Mouse (Mus musculus) stomach, embryonic 16.5 days (tissue): ENCODE data around the gene Hist1h1d. TPM values are rescaled to one million over a fixed set of nuclear protein-coding genes. Genes with fewer than 3 reads are reported as not detected.
"Not testable (repeated sequence)": the region's sequence is repeated elsewhere in the genome, so short reads cannot be mapped to it uniquely, and the experiment has no call there.

Experiments
- ATAC-seq: fragments of 200-750 bp; cut with Nextera tagmentation; 2 replicates; pipeline ENCODE4 v1.8.0; 2017; ENCODE audit warnings: moderate number of reproducible peaks, moderate TSS enrichment; ENCODE audit not compliant: insufficient read depth, low FRiP score
- H3K27ac ChIP-seq: fragments of 300-500 bp; sonication (generic); 2 replicates; pipeline ENCODE4 v1.5.1; 2014; ENCODE audit warnings: low read length
- H3K27me3 ChIP-seq: fragments of 300-500 bp; sonication (generic); 2 replicates; pipeline ENCODE4 v1.6.1; 2014; ENCODE audit warnings: low read length, control low read depth, mixed read lengths; ENCODE audit not compliant: control insufficient read depth, insufficient read depth
- H3K36me3 ChIP-seq: fragments of 300-500 bp; sonication (generic); 2 replicates; pipeline ENCODE4 v1.6.1; 2014; ENCODE audit warnings: low read length; ENCODE audit not compliant: control insufficient read depth, insufficient read depth
- H3K4me1 ChIP-seq: fragments of 300-500 bp; sonication (generic); 2 replicates; pipeline ENCODE4 v1.6.1; 2014; ENCODE audit warnings: low read length, control low read depth, mixed read lengths; ENCODE audit not compliant: control insufficient read depth, insufficient read depth
- H3K4me2 ChIP-seq: fragments of 300-500 bp; sonication (generic); 2 replicates; pipeline ENCODE4 v1.6.1; 2014; ENCODE audit warnings: low read depth, low read length, mixed read lengths
- H3K4me3 ChIP-seq: fragments of 300-500 bp; sonication (generic); replicated peaks from 2 replicates; pipeline ENCODE4 v1.5.1; 2014; ENCODE audit warnings: mild to moderate bottlenecking, low read length
- H3K9ac ChIP-seq: fragments of 300-500 bp; sonication (generic); 2 replicates; pipeline ENCODE4 v1.6.1; 2014; ENCODE audit warnings: low read length
- H3K9me3 ChIP-seq: fragments of 300-500 bp; sonication (generic); replicated peaks from 2 replicates; pipeline ENCODE4 v1.6.1; 2016; ENCODE audit warnings: low read length, control low read depth; ENCODE audit not compliant: control insufficient read depth
- WGBS: fragments of 180-500 bp; shearing (Covaris S2); extraction: QIAGEN DNeasy Blood & Tissue Kit; methylation state at CpG from one replicate; pipeline ENCODE4 v1.1.7; 2014; 5-methylcytosine and 5-hydroxymethylcytosine counted together
- polyA plus RNA-seq: library from polyadenylated mRNA; unstranded; fragments of >200 nt; fragmentation: Nextera tagmentation; extraction: Ambion mirVana; gene quantifications from 2 replicates; pipeline ENCODE4 v1.2.1, GENCODE M21; 2015

Gene Hist1h1d
- polyA plus RNA-seq, 1 experiment from 2014 or later, result 0.93 TPM

DNA sequence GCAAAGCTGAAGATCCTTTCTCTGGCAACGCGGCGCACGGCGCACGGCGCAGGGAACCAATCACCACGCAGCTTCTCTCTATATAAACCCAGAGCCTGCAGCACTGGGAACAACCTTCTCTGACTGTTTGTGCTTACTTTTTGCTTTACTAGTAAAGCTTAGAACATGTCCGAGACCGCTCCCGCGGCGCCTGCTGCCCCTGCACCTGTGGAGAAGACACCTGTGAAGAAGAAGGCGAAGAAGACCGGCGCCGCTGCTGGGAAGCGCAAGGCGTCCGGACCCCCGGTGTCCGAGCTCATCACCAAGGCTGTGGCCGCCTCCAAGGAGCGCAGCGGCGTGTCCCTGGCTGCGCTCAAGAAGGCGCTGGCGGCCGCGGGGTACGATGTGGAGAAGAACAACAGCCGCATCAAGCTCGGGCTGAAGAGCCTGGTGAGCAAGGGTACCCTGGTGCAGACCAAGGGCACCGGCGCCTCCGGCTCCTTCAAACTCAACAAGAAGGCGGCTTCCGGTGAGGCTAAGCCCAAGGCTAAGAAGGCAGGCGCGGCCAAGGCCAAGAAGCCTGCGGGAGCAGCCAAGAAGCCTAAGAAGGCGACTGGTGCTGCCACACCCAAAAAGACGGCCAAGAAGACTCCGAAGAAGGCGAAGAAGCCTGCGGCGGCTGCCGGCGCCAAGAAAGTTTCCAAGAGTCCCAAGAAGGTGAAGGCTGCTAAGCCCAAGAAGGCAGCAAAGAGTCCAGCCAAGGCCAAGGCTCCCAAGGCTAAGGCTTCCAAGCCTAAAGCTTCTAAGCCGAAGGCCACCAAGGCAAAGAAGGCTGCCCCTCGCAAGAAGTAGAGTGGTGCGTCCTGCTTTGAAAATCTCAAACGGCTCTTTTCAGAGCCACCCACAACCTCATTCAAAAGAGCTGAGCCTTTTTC is 2.1 kb downstream of the Hist1h1d start:
- Histone ChIP-seq H3K4me3 (peak overlapping the region; percentile 67), H3K36me3 (no peaks in the 10 kb centered on the region), H3K9me3 (no peaks in the 10 kb centered on the region), H3K9ac (peak overlapping the region; percentile 85), H3K27me3 (no peaks in the 10 kb centered on the region), H3K27ac (peak overlapping the region; percentile 98), H3K4me1 (peaks cover 4% of the 10 kb centered on the region; the same call in 1 of the 2 replicates), H3K4me2 (peak overlapping the region; percentile 94)
- peak; percentile 90 for ATAC-seq
- under 1% methylated on average over 51 of the region's 54 CpGs for WGBS

DNA sequence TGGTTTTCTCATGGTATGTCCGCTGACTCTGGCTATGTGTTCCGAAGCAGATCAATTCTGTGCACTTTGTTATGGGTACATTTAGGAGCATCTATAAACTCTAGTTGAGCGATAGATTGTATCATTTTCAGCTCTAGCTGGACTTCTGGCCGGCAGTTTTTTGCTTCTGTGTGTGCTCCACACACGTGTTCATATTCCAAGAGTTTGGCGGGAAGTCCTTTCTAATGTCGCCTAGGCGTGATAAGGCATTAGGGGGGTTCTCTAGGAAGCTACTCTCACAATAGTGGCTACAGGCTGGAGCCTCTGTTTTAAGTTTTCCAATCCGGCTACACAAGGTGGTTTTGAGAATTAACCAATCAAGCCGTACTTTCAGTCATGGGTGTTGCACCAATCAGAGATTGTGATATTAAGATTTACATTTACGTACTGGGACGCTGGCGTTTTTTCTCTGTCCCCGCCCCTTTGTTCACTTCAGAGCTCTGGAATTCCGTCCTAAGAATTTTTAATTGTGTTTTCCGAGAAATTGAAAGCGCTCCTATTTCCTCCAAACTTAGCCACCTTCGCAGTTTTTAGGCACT is 2.9 kb downstream of the Hist1h1d start:
- peak; percentile 78 for ATAC-seq
- Histone ChIP-seq H3K27me3 (no peaks in the 10 kb centered on the region), H3K9ac (peak overlapping the region; percentile 85), H3K4me1 (no peaks in the 10 kb centered on the region; the same call in 1 of the 2 replicates), H3K36me3 (no peaks in the 10 kb centered on the region), H3K27ac (peak overlapping the region; percentile 98), H3K9me3 (no peaks in the 10 kb centered on the region), H3K4me3 (peak overlapping the region; percentile 67), H3K4me2 (peak overlapping the region; percentile 94)
- WGBS, result under 1% methylated on average over 18 of the region's 18 CpGs

DNA sequence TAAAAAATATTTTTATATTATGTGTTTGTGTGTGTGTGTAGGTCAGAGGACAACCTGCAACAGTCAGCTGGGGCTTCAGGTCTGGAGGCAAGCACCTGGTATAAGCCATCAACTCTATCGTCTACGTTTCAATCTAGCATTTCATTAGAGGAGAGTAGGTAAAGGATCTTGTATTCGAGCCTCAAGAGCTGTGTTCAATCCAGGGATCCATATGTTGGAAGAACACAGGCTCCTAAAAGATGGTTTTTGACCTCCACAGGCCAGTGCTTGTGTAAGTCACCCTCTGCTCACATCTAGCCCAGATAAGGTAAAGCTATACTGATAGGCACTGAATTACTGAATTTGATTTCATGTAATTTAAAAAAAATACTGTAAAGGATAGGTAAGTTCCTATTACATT is 3.8 kb downstream of the Hist1h1d start:
- Histone ChIP-seq H3K4me1 (no peaks in the 10 kb centered on the region; the same call in 1 of the 2 replicates), H3K27ac (0 out of 2 replicates have a peak overlapping the region, but pooled peaks have one; percentile 64), H3K9ac (no peak overlapping the region), H3K36me3 (no peaks in the 10 kb centered on the region), H3K27me3 (no peaks in the 10 kb centered on the region), H3K9me3 (no peaks in the 10 kb centered on the region), H3K4me3 (no peak overlapping the region), H3K4me2 (peak overlapping the region; percentile 37)
- WGBS, result 57% methylated on average over 3 of the region's 3 CpGs
- no peak for ATAC-seq

DNA sequence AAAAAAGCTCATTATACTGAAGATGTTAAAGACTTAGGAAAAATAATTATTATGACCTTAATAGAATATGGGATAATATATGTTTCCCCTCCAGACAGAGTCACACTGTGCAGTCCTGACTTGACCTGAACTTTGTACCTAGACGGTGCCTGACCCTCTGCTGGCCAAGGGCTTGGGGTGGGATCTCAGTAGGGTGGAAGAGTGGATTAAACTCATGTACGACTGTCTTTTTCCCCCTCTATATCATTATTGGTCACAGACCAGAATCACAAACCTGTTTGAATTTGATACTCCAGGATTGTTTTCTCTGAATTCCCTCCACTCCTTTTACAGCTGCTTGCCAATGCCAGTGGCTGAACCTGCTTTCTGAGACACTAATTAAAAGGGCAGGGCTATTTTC is 7.6 kb downstream of the Hist1h1d start:
- H3K4me1 ChIP-seq, ATAC-seq, H3K27me3 ChIP-seq, H3K9me3 ChIP-seq, H3K4me3 ChIP-seq, H3K36me3 ChIP-seq: not testable (repeated sequence)
- H3K27ac ChIP-seq, result peak overlapping the region; percentile 24; the same call in 1 of the 2 replicates
- 16% methylated on average over 2 of the region's 2 CpGs for WGBS
- H3K4me2 ChIP-seq, result peak overlapping the region; percentile 22; the same call in 1 of the 2 replicates
- 0 out of 2 replicates have a peak overlapping the region, but pooled peaks have one; percentile 9 for H3K9ac ChIP-seq

DNA sequence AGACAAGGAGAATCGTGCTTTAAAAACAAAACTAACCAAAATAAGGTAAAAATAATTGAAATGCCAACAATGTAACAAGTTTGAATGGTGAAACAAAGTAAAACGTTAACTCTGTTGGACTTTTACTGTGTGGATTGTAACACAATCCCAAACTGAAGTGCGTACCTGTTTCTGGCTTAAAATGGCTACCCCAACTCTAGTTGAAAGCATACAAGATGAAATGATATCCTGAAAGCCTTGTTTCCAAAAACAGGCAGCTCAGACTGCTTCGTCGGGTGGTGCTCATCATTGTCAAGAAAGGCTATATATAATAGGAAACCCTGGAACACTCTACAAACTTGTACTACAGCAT is 8.4 kb downstream of the Hist1h1d start:
- H3K4me3 ChIP-seq, result peak overlapping the region; percentile 48
- 0% methylated on average over 2 of the region's 5 CpGs for WGBS
- H3K9me3 ChIP-seq, ATAC-seq, H3K36me3 ChIP-seq, H3K27me3 ChIP-seq, H3K4me1 ChIP-seq, H3K9ac ChIP-seq: not testable (repeated sequence)
- H3K27ac ChIP-seq, result peak overlapping the region; percentile 97; the same call in 1 of the 2 replicates
- peak overlapping the region; percentile 72; the same call in 1 of the 2 replicates for H3K4me2 ChIP-seq

DNA sequence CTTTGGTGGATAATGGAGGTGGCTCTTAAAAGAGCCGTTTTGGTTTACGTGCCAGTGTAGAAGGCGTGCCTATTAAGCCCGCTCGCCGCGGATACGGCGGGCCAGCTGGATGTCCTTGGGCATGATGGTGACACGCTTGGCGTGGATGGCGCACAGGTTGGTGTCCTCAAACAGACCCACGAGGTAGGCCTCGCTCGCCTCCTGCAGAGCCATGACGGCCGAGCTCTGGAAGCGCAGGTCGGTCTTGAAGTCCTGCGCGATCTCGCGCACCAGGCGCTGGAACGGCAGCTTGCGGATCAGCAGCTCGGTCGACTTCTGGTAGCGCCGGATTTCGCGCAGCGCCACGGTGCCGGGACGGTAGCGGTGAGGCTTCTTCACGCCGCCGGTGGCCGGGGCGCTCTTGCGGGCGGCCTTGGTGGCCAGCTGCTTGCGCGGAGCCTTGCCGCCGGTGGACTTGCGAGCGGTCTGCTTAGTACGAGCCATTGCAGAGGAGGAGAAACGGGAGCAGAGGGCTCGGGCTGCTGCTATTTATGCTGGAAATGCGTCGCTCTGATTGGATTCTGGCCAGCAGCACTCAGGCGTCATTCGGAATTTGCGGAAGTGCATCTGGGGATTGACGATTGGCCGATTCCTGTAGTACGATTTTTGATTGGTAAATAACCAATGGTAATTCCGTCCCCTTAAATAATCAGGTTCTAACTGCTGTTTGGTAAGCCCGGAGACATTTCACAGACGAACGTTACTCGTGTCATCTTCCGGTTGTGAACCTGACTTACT is 9.0 kb downstream of the Hist1h1d start, which contains the start of gene Hist1h3e:
Gene Hist1h3e, minus strand, starts transcription at position 487 of the 777 bp plus-strand sequence.
- not testable (repeated sequence) for H3K27me3 ChIP-seq, H3K36me3 ChIP-seq, H3K9me3 ChIP-seq, H3K4me1 ChIP-seq
- Histone ChIP-seq H3K4me3 (peak within 1 kb of the TSS; percentile 48), H3K9ac (peak within 1 kb of the TSS; percentile 63), H3K27ac (peak within 1 kb of the TSS; percentile 97), H3K4me2 (peak within 1 kb of the TSS; percentile 72)
- WGBS, result under 1% methylated on average over 54 of the region's 67 CpGs
- peak; percentile 93 for ATAC-seq

DNA sequence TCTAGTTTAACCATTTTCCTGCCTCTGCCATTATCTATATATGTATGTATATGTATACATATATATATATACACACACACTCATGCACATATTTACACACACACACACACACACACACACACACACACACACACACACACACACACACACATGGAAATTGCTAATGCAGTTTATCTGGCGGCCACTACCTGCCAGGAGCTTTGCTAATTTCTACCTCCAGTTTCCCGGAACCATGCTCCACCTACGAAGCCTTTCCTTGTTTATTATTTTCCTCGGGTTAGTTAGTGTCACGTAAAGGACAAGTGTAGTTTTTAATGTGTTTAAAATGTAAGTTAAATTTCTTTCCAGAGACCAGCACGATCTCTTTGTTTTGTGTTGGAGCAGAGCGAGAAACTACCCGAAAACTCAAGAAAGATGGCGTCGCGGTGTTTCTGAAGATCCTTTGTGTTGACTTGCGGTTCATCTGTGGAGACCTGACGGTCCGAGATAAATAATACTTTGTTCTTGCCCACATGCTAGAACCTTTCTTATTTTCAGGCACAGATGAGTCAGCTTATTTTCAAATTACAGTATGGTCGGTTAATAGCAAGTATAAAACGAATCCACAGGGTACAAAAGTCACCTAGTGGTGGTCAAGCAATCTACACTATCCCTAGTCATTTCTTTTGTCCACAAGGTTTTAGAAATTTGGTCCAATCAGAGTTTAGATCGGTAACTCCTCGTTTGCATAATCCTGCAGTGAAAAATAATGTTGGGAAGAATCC is 9.8 kb downstream of the Hist1h1d start:
- Histone ChIP-seq H3K27me3 (no peaks in the 10 kb centered on the region), H3K4me3 (peak overlapping the region; percentile 48), H3K9ac (peak overlapping the region; percentile 63), H3K36me3 (no peaks in the 10 kb centered on the region), H3K27ac (peak overlapping the region; percentile 97), H3K4me1 (no peaks in the 10 kb centered on the region), H3K4me2 (peak overlapping the region; percentile 72), H3K9me3 (no peaks in the 10 kb centered on the region)
- 2% methylated on average over 18 of the region's 18 CpGs for WGBS
- ATAC-seq, result peak; percentile 63

DNA sequence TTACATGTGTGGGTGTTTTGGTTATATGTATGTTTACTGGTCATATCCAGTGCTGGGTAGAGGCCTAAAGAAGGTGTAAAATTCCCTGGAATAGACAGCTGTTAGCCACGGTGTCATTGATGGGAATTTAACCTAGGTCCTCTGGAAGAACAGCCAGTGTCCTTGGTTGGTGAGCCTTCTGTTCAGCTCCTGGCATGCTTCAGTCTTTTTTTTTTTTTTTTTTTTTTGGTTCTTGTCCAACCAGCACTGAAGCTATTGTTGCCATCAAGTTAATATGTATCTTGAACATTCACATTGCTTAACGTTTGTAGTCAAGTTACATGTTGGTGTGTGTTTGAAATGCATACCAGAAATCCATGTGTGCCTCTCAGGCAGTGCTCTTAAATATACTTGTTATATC is 11.4 kb downstream of the Hist1h1d start:
- 73% methylated on average over 2 of the region's 2 CpGs for WGBS
- no peak overlapping the region for H3K27ac ChIP-seq

More for the DNA sequence above, 11.4 kb downstream of the Hist1h1d start:
- H3K9me3 ChIP-seq, result no peaks in the 10 kb centered on the region
- no peak overlapping the region for H3K4me3 ChIP-seq
- H3K9ac ChIP-seq, result no peak overlapping the region
- no peaks in the 10 kb centered on the region for H3K27me3 ChIP-seq
- H3K36me3 ChIP-seq, result no peaks in the 10 kb centered on the region
- no peaks in the 10 kb centered on the region for H3K4me1 ChIP-seq
- no peak overlapping the region for H3K4me2 ChIP-seq
- ATAC-seq, result no peak
